Mouse (Mus musculus) thymus, adult 2 months (tissue): ENCODE results near the gene Rprd1b.

ENCODE experiments used
- CTCF ChIP-seq: fragments of 200-500 bp; IDR thresholded peaks from 2 replicates; pipeline ENCODE4 v1.5.1; 2012; ENCODE audit warnings: mild to moderate bottlenecking, control low read depth, low read length, moderate library complexity, borderline replicate concordance; ENCODE audit not compliant: control insufficient read depth, poor library complexity, insufficient read depth; ENCODE audit errors: extremely low read depth
- POLR2A ChIP-seq: fragments of 200-500 bp; IDR thresholded peaks from 2 replicates; pipeline ENCODE4 v1.6.1; 2012; ENCODE audit warnings: mild to moderate bottlenecking, low read length, control low read depth, moderate library complexity; ENCODE audit not compliant: control insufficient read depth, poor library complexity, insufficient read depth; ENCODE audit errors: extremely low read depth

- TF ChIP-seq CTCF = no peak
- no peak for TF ChIP-seq POLR2A
These were observed 133.5 kb downstream of the Rprd1b start for GRCm38 (mm10) chr2:158161761-158162160.
